Mouse (Mus musculus) CH12.LX (cell line): Measurements from ENCODE around the gene Hist1h2bj.
A peak's percentile ranks its signal among the peaks of the same experiment; 100 is the strongest.

ENCODE experiments used
- CHD2 ChIP-seq: IDR thresholded peaks from 2 replicates; pipeline ENCODE4 v1.6.1; 2011; ENCODE audit warnings: low read length, improper control_type of control experiment
- CTCF ChIP-seq, 2 experiments: IDR thresholded peaks in 1 of 2; conservative IDR thresholded peaks in 1 of 2; 2 replicates each; pipeline ENCODE4 v1.5.1; 2011 to 2012; ENCODE audit warnings: low read depth in 2 of 2, low read length in 2 of 2, improper control_type of control experiment in 1 of 2, inconsistent platforms in 1 of 2, mild to moderate bottlenecking in 1 of 2, moderate library complexity in 1 of 2
- E2F4 ChIP-seq: IDR thresholded peaks from 2 replicates; pipeline ENCODE4 v1.6.1; 2011; ENCODE audit warnings: low read depth, low read length, improper control_type of control experiment; ENCODE audit not compliant: insufficient replicate concordance
- MAFK ChIP-seq: IDR thresholded peaks from 2 replicates; pipeline ENCODE4 v1.6.1; 2011; ENCODE audit warnings: low read length, improper control_type of control experiment; ENCODE audit not compliant: insufficient replicate concordance
- MXI1 ChIP-seq: IDR thresholded peaks from 2 replicates; pipeline ENCODE4 v1.6.1; 2011; ENCODE audit warnings: mild to moderate bottlenecking, low read depth, low read length, improper control_type of control experiment
- MYC ChIP-seq: IDR thresholded peaks from 2 replicates; pipeline ENCODE4 v1.6.1; 2011; ENCODE audit warnings: low read depth, mild to moderate bottlenecking, improper control_type of control experiment, low read length
- NELFE ChIP-seq: IDR thresholded peaks from 2 replicates; pipeline ENCODE4 v1.6.1; 2011; ENCODE audit warnings: low read depth, low read length, improper control_type of control experiment
- RAD21 ChIP-seq: IDR thresholded peaks from 2 replicates; pipeline ENCODE4 v1.6.1; 2011; ENCODE audit warnings: low read depth, mild to moderate bottlenecking, low read length, improper control_type of control experiment, moderate library complexity
- SIN3A ChIP-seq: IDR thresholded peaks from 2 replicates; pipeline ENCODE4 v1.6.1; 2012; ENCODE audit warnings: low read length, improper control_type of control experiment, inconsistent platforms
- USF2 ChIP-seq: conservative IDR thresholded peaks from 2 replicates; pipeline ENCODE4 v1.6.1; 2011; ENCODE audit warnings: low read depth, low read length, improper control_type of control experiment
- ZNF384 ChIP-seq: IDR thresholded peaks from 2 replicates; pipeline ENCODE4 v1.6.1; 2012; ENCODE audit warnings: low read depth, low read length, improper control_type of control experiment, inconsistent platforms

GRCm38 (mm10) chr13:21996101-21996839 is 46.7 kb upstream of the Hist1h2bj start:
- TF ChIP-seq MYC (no peak), SIN3A (no peak; the same call in 1 of the 2 replicates), RAD21 (no peak), CTCF (conservative IDR thresholded peaks at IDR 0.05 in 1 of 2, IDR thresholded peaks at IDR 0.05 in 1 of 2; ENCODE audit: low read depth in 2 of 2, low read length in 2 of 2) (no peak), ZNF384 (no peak), MAFK (peak; percentile 92), USF2 (no peak), NELFE (no peak), MXI1 (no peak), E2F4 (0 out of 2 replicates have a peak, but pooled peaks have one; percentile 81), CHD2 (no peak)
